In the genomic region with DNA sequence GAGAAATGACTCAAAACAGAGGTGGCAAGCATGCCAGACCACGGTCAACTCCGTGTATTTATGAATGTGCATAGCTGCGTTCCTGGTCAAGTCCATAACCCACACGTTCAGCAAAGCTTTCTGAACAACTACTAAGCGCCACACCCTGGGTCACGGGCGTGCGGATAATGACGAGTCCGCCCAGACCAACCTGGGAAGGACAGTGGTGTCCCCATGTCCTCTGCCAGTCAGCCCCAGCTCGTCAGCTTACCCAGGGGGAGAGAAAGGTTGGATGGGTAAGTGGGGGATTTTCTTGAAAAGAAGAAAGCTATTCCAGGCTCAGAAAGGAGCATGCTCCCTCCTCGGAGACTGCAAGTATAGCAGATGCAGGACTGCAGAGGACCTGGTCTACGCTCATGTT, we compare ENCODE assay signal across 8 mouse cellular contexts. TPM values are rescaled to one million over a fixed set of nuclear protein-coding genes. Genes with fewer than 3 reads are reported as not detected.
DNase-seq lines count a peak whose midpoint lies in the region; ATAC-seq and TF ChIP-seq lines count a peak whose summit lies in the region.

No protein-coding gene starts in this region.

- H3K36me3 ChIP-seq in embryonic facial prominence, embryonic 12.5 days: no peaks in the 10 kb centered on the region
- H3K36me3 ChIP-seq in embryonic facial prominence, embryonic 10.5 days (replicated peaks): no peaks in the 10 kb centered on the region
- no peaks in the 10 kb centered on the region for H3K36me3 ChIP-seq in lung, embryonic 14.5 days (ENCODE audit: insufficient read depth)
- H3K36me3 ChIP-seq in hindbrain, embryonic 14.5 days (replicated peaks; ENCODE audit: control insufficient read depth, insufficient read depth): no peaks in the 10 kb centered on the region
- H3K36me3 ChIP-seq in liver, embryonic 15.5 days (replicated peaks): no peaks in the 10 kb centered on the region

- no peak overlapping the region for H3K4me3 ChIP-seq in embryonic facial prominence, embryonic 12.5 days
- no peak overlapping the region for H3K4me3 ChIP-seq in embryonic facial prominence, embryonic 10.5 days
- no peak overlapping the region for H3K4me3 ChIP-seq in lung, embryonic 14.5 days (ENCODE audit: low read depth, low read length)
- no peak overlapping the region for H3K4me3 ChIP-seq in hindbrain, embryonic 14.5 days (replicated peaks; ENCODE audit: low read length)
- H3K4me3 ChIP-seq in liver, embryonic 15.5 days (replicated peaks): peak overlapping the region; percentile 48

- H3K27me3 ChIP-seq in embryonic facial prominence, embryonic 12.5 days: peaks cover 38% of the 10 kb centered on the region
- H3K27me3 ChIP-seq in embryonic facial prominence, embryonic 10.5 days (replicated peaks; ENCODE audit: low read depth, poor library complexity, severe bottlenecking): peaks cover 71% of the 10 kb centered on the region
- H3K27me3 ChIP-seq in lung, embryonic 14.5 days (ENCODE audit: insufficient read depth, low read length): peaks cover 23% of the 10 kb centered on the region
- 0 out of 2 replicates have a peak, but pooled peaks cover 9% of the 10 kb centered on the region for H3K27me3 ChIP-seq in hindbrain, embryonic 14.5 days (ENCODE audit: control insufficient read depth, insufficient read depth, low read length)
- H3K27me3 ChIP-seq in liver, embryonic 15.5 days: peaks cover 36% of the 10 kb centered on the region

- no peak for ATAC-seq in embryonic facial prominence, embryonic 12.5 days (ENCODE audit: insufficient number of reproducible peaks, insufficient read depth, low FRiP score, low TSS enrichment)
- ATAC-seq in lung, embryonic 14.5 days (ENCODE audit: insufficient read depth): no peak
- no peak for ATAC-seq in hindbrain, embryonic 14.5 days (ENCODE audit: low FRiP score)
- peak; percentile 69 for ATAC-seq in liver, embryonic 15.5 days (ENCODE audit: insufficient read depth)

- no peak overlapping the region for H3K27ac ChIP-seq in embryonic facial prominence, embryonic 12.5 days
- H3K27ac ChIP-seq in embryonic facial prominence, embryonic 10.5 days (replicated peaks): no peak overlapping the region
- H3K27ac ChIP-seq in lung, embryonic 14.5 days (ENCODE audit: low read depth): no peak overlapping the region
- no peak overlapping the region for H3K27ac ChIP-seq in hindbrain, embryonic 14.5 days
- H3K27ac ChIP-seq in liver, embryonic 15.5 days (replicated peaks): peak overlapping the region; percentile 91

- H3K4me2 ChIP-seq in embryonic facial prominence, embryonic 12.5 days (replicated peaks): peak overlapping the region; percentile 11
- peak overlapping the region; percentile 29; the same call in 1 of the 2 replicates for H3K4me2 ChIP-seq in lung, embryonic 14.5 days
- H3K4me2 ChIP-seq in hindbrain, embryonic 14.5 days (replicated peaks): peak overlapping the region; percentile 33
- peak overlapping the region; percentile 86 for H3K4me2 ChIP-seq in liver, embryonic 15.5 days

- DNase-seq in embryonic facial prominence, embryonic 10.5 days (ENCODE audit: low spot score): no peak
- no peak for DNase-seq in lung, embryonic 14.5 days
- no peak for DNase-seq in lung, postnatal 25 days (ENCODE audit: low spot score)
- DNase-seq in hindbrain, embryonic 14.5 days (ENCODE audit: low spot score): no peak
- no peak for DNase-seq in yolk sac, embryonic 10.5 days (ENCODE audit: low spot score)
- no peak for DNase-seq in ovary, adult 18-20 months (ENCODE audit: low spot score)

- WGBS in embryonic facial prominence, embryonic 12.5 days: 71% methylated on average over 13 of the region's 13 CpGs
- 69% methylated on average over 13 of the region's 13 CpGs for WGBS in embryonic facial prominence, embryonic 10.5 days
- WGBS in lung, embryonic 14.5 days: 57% methylated on average over 13 of the region's 13 CpGs
- 65% methylated on average over 13 of the region's 13 CpGs for WGBS in hindbrain, embryonic 14.5 days
- WGBS in liver, embryonic 15.5 days (ENCODE audit: insufficient replicate concordance): 36% methylated on average over 13 of the region's 13 CpGs

- peaks cover 9% of the 10 kb centered on the region for H3K4me1 ChIP-seq in embryonic facial prominence, embryonic 12.5 days
- H3K4me1 ChIP-seq in embryonic facial prominence, embryonic 10.5 days: peaks cover 12% of the 10 kb centered on the region
- no peaks in the 10 kb centered on the region for H3K4me1 ChIP-seq in lung, embryonic 14.5 days (ENCODE audit: insufficient read depth)
- peaks cover 5% of the 10 kb centered on the region for H3K4me1 ChIP-seq in hindbrain, embryonic 14.5 days (replicated peaks; ENCODE audit: control insufficient read depth, insufficient read depth, low read length)
- peaks cover 52% of the 10 kb centered on the region for H3K4me1 ChIP-seq in liver, embryonic 15.5 days (replicated peaks)

- H3K9ac ChIP-seq in embryonic facial prominence, embryonic 12.5 days: no peak overlapping the region
- H3K9ac ChIP-seq in lung, embryonic 14.5 days: no peak overlapping the region
- no peak overlapping the region; the same call in 1 of the 2 replicates for H3K9ac ChIP-seq in hindbrain, embryonic 14.5 days
- H3K9ac ChIP-seq in liver, embryonic 15.5 days: peak overlapping the region; percentile 51

- TF ChIP-seq CTCF in lung, embryonic 14.5 days (IDR thresholded peaks at IDR 0.05; ENCODE audit: low read depth): no peak

- no peaks in the 10 kb centered on the region for H3K9me3 ChIP-seq in embryonic facial prominence, embryonic 12.5 days
- no peaks in the 10 kb centered on the region for H3K9me3 ChIP-seq in embryonic facial prominence, embryonic 10.5 days
- H3K9me3 ChIP-seq in lung, embryonic 14.5 days (ENCODE audit: low read depth, low read length): no peaks in the 10 kb centered on the region
- no peaks in the 10 kb centered on the region for H3K9me3 ChIP-seq in hindbrain, embryonic 14.5 days (ENCODE audit: control insufficient read depth, low read length)
- H3K9me3 ChIP-seq in liver, embryonic 15.5 days (replicated peaks): no peaks in the 10 kb centered on the region

RNA-seq across cellular contexts. Expression of gene Bahd1, which starts 12.7 kb away (rescaled TPM):
- polyA plus RNA-seq in embryonic facial prominence, embryonic 12.5 days (2016; fragmentation: Nextera tagmentation; extraction: Ambion mirVana): 4.1 and 4.9 TPM in 2 replicates
- polyA plus RNA-seq in embryonic facial prominence, embryonic 10.5 days (2016; fragmentation: Nextera tagmentation; extraction: Ambion mirVana): 3.2 and 3.3 TPM in 2 replicates
- polyA plus RNA-seq in lung, embryonic 14.5 days (2014; fragmentation: Nextera tagmentation; extraction: Ambion mirVana): 0.83 and 0.92 TPM in 2 replicates
- 2.0 and 2.7 TPM in 2 replicates for polyA plus RNA-seq in hindbrain, embryonic 14.5 days (2014; fragmentation: Nextera tagmentation; extraction: Ambion mirVana)
- 3.2 and 4.3 TPM in 2 replicates for polyA plus RNA-seq in liver, embryonic 15.5 days (2015; fragmentation: Nextera tagmentation; extraction: Ambion mirVana)

RNA-seq across cellular contexts. Expression of gene Ivd, which starts 25.7 kb away (rescaled TPM):
- polyA plus RNA-seq in embryonic facial prominence, embryonic 12.5 days (2016; fragmentation: Nextera tagmentation; extraction: Ambion mirVana): 81.4 and 87.0 TPM in 2 replicates
- polyA plus RNA-seq in embryonic facial prominence, embryonic 10.5 days (2016; fragmentation: Nextera tagmentation; extraction: Ambion mirVana): 74.0 and 81.3 TPM in 2 replicates
- polyA plus RNA-seq in lung, embryonic 14.5 days (2014; fragmentation: Nextera tagmentation; extraction: Ambion mirVana): 56.8 and 66.0 TPM in 2 replicates
- 36.4 and 38.1 TPM in 2 replicates for polyA plus RNA-seq in hindbrain, embryonic 14.5 days (2014; fragmentation: Nextera tagmentation; extraction: Ambion mirVana)
- 35.8 and 43.5 TPM in 2 replicates for polyA plus RNA-seq in liver, embryonic 15.5 days (2015; fragmentation: Nextera tagmentation; extraction: Ambion mirVana)

RNA-seq across cellular contexts. Expression of gene Chst14, which starts 38.9 kb away (rescaled TPM):
- polyA plus RNA-seq in embryonic facial prominence, embryonic 12.5 days (2016; fragmentation: Nextera tagmentation; extraction: Ambion mirVana): 48.1 and 51.0 TPM in 2 replicates
- polyA plus RNA-seq in embryonic facial prominence, embryonic 10.5 days (2016; fragmentation: Nextera tagmentation; extraction: Ambion mirVana): 20.8 and 22.2 TPM in 2 replicates
- polyA plus RNA-seq in lung, embryonic 14.5 days (2014; fragmentation: Nextera tagmentation; extraction: Ambion mirVana): 39.4 and 40.8 TPM in 2 replicates
- polyA plus RNA-seq in hindbrain, embryonic 14.5 days (2014; fragmentation: Nextera tagmentation; extraction: Ambion mirVana): 7.7 and 8.7 TPM in 2 replicates
- polyA plus RNA-seq in liver, embryonic 15.5 days (2015; fragmentation: Nextera tagmentation; extraction: Ambion mirVana): 4.5 and 5.7 TPM in 2 replicates

Comparison
In these comparisons a context has a peak if more than half of its experiments do, and no peak if none do; other contexts are left out.
1. H3K4me2 ChIP-seq: peak in every context shown above with its lines; median percentile 86 in liver, embryonic 15.5 days; 33 in hindbrain, embryonic 14.5 days; 29 in lung, embryonic 14.5 days; 11 in embryonic facial prominence, embryonic 12.5 days.